Mouse (Mus musculus) thymus, adult 2 months (tissue): Measurements from ENCODE around the gene Meis2.

Source experiments
- CTCF ChIP-seq: fragments of 200-500 bp; IDR thresholded peaks from 2 replicates; pipeline ENCODE4 v1.5.1; 2012; ENCODE audit warnings: mild to moderate bottlenecking, control low read depth, low read length, moderate library complexity, borderline replicate concordance; ENCODE audit not compliant: control insufficient read depth, poor library complexity, insufficient read depth; ENCODE audit errors: extremely low read depth
- POLR2A ChIP-seq: fragments of 200-500 bp; IDR thresholded peaks from 2 replicates; pipeline ENCODE4 v1.6.1; 2012; ENCODE audit warnings: mild to moderate bottlenecking, low read length, control low read depth, moderate library complexity; ENCODE audit not compliant: control insufficient read depth, poor library complexity, insufficient read depth; ENCODE audit errors: extremely low read depth

GRCm38 (mm10) chr2:116067711-116068110, 2.1 kb upstream of the Meis2 start:
- TF ChIP-seq POLR2A (no peak), CTCF (no peak)
